Mouse (Mus musculus) midbrain, embryonic 12.5 days (tissue): ENCODE data around the gene 4632433K11Rik. TPM values are rescaled to one million over a fixed set of nuclear protein-coding genes. Genes with fewer than 3 reads are reported as not detected.
"Not testable (repeated sequence)": the region's sequence is repeated elsewhere in the genome, so short reads cannot be mapped to it uniquely, and the experiment has no call there.

Experiments
- ATAC-seq: fragments of 200-750 bp; cut with Nextera tagmentation; 2 replicates; pipeline ENCODE4 v1.8.0; 2017; ENCODE audit warnings: low read depth, moderate TSS enrichment, moderate library complexity; ENCODE audit not compliant: low FRiP score
- H3K27ac ChIP-seq: fragments of 300-500 bp; sonication (generic); replicated peaks from 2 replicates; pipeline ENCODE4 v1.5.1; 2016; ENCODE audit warnings: mild to moderate bottlenecking
- H3K27me3 ChIP-seq: fragments of 300-500 bp; sonication (generic); 2 replicates; pipeline ENCODE4 v1.6.1; 2016; ENCODE audit warnings: mild to moderate bottlenecking
- H3K36me3 ChIP-seq: fragments of 300-500 bp; sonication (generic); 2 replicates; pipeline ENCODE4 v1.6.1; 2016
- H3K4me1 ChIP-seq: fragments of 300-500 bp; sonication (generic); 2 replicates; pipeline ENCODE4 v1.6.1; 2016
- H3K4me2 ChIP-seq: fragments of 300-500 bp; sonication (generic); replicated peaks from 2 replicates; pipeline ENCODE4 v1.6.1; 2016; ENCODE audit warnings: mild to moderate bottlenecking, moderate library complexity
- H3K4me3 ChIP-seq: fragments of 300-500 bp; sonication (generic); 2 replicates; pipeline ENCODE4 v1.5.1; 2016; ENCODE audit warnings: mild to moderate bottlenecking
- H3K9ac ChIP-seq: fragments of 300-500 bp; sonication (generic); replicated peaks from 2 replicates; pipeline ENCODE4 v1.6.1; 2016; ENCODE audit warnings: mild to moderate bottlenecking, moderate library complexity
- H3K9me3 ChIP-seq: fragments of 300-500 bp; sonication (generic); 2 replicates; pipeline ENCODE4 v1.6.1; 2016; ENCODE audit warnings: mild to moderate bottlenecking
- WGBS: fragments of 180-500 bp; shearing (Covaris S2); methylation state at CpG from one replicate; pipeline ENCODE4 v1.1.7; 2016; 5-methylcytosine and 5-hydroxymethylcytosine counted together
- polyA plus RNA-seq: library from polyadenylated mRNA; unstranded; fragments of >200 nt; fragmentation: Nextera tagmentation; extraction: Ambion mirVana; gene quantifications from 2 replicates; pipeline ENCODE4 v1.2.1, GENCODE M21; 2016

4632433K11Rik gene
- polyA plus RNA-seq, 1 experiment from 2014 or later: not detected

DNA sequence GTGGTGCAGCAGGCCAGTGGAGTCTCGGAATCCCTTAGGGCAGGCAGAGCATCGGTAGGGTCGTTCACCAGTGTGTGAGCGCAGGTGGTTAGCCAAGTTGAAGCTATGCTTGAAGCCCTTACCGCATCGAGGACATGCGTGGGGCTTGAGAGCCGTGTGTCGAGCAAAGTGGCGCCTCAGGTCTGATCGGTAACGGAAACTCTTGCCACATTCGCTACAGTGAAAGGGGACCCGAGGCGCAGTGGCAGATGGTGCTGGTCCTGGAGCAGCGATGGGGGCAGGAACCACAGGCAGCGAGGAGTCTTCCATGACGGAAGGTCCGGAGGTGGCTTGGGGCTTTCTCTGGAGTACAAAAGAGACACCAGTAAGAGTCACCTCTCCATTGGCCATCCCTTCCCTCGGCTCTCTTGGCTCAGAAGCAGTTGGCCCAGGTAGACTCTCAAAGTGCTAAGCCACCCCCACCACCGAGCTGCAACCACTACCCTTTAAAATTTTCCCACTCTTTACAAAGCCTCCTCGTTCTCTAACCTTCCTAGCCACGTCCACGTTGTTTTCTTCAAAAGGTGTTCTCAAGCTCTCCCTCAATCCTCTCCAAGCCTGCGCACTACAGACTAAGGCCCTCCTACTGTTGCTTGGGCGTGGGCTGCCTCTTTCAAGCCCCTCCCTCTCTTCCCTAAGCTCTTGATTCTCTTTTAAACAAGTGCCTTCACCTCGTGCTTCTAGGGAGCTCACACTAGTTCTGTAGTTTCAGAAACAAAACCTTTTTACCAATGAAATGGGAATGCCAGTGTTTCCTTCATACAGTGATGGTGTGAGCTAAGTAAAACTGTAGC is 21.0 kb upstream of the 4632433K11Rik start:
- Histone ChIP-seq H3K9me3 (no peaks in the 10 kb centered on the region), H3K9ac (no peak overlapping the region), H3K36me3 (peaks cover 54% of the 10 kb centered on the region), H3K27ac (no peak overlapping the region), H3K4me1 (peaks cover 10% of the 10 kb centered on the region), H3K27me3 (no peaks in the 10 kb centered on the region), H3K4me2 (peak overlapping the region; percentile 55; the same call in 1 of the 2 replicates), H3K4me3 (no peak overlapping the region)
- WGBS: 90% methylated on average over 27 of the region's 27 CpGs
- no peak for ATAC-seq

GRCm38 (mm10) chr7:5014251-5015117 is 19.4 kb upstream of the 4632433K11Rik start, which contains the start of the genes Zfp524 and Fiz1:
Gene Zfp524 (plus strand): TSS chr7:5014415.
Gene Fiz1 (minus strand): TSS chr7:5014697.
- under 1% methylated on average over 38 of the region's 42 CpGs for WGBS
- H3K36me3 ChIP-seq: peaks cover 38% of the 10 kb centered on the region
- peaks cover 10% of the 10 kb centered on the region for H3K4me1 ChIP-seq
- peak; percentile 82 for ATAC-seq
- no peaks in the 10 kb centered on the region for H3K27me3 ChIP-seq
- no peaks in the 10 kb centered on the region for H3K9me3 ChIP-seq
- peak within 1 kb of the TSS; percentile 96 for H3K27ac ChIP-seq
- peak within 1 kb of the TSS; percentile 88 for H3K9ac ChIP-seq
- peak within 1 kb of the TSS; percentile 72 for H3K4me3 ChIP-seq
- H3K4me2 ChIP-seq: peak within 1 kb of the TSS; percentile 55

- peaks cover 29% of the 10 kb centered on the region for H3K36me3 ChIP-seq
- peaks cover 12% of the 10 kb centered on the region for H3K4me1 ChIP-seq
- H3K9ac ChIP-seq: peak within 1 kb of the TSS; percentile 88
- no peaks in the 10 kb centered on the region for H3K9me3 ChIP-seq
- H3K27ac ChIP-seq: peak within 1 kb of the TSS; percentile 96
- peak; percentile 80 for ATAC-seq
- no peaks in the 10 kb centered on the region for H3K27me3 ChIP-seq
- H3K4me3 ChIP-seq: peak within 1 kb of the TSS; percentile 72
- WGBS: under 1% methylated on average over 50 of the region's 76 CpGs
- peak within 1 kb of the TSS; percentile 55 for H3K4me2 ChIP-seq
Measured at GRCm38 (mm10) chr7:5015118-5016001, 18.6 kb upstream of the 4632433K11Rik start, which contains the start of gene Gm44973. Gene Gm44973 (plus strand): TSS chr7:5015496.

- H3K9ac ChIP-seq: peak overlapping the region; percentile 88; the same call in 1 of the 2 replicates
- H3K4me3 ChIP-seq: peak overlapping the region; percentile 72
- H3K4me2 ChIP-seq: peak overlapping the region; percentile 55
- H3K9me3 ChIP-seq: no peaks in the 10 kb centered on the region
- peak overlapping the region; percentile 96 for H3K27ac ChIP-seq
- no peak for ATAC-seq
- 69% methylated on average over 3 of the region's 3 CpGs for WGBS
- peaks cover 15% of the 10 kb centered on the region for H3K4me1 ChIP-seq
- no peaks in the 10 kb centered on the region for H3K27me3 ChIP-seq
- peaks cover 22% of the 10 kb centered on the region for H3K36me3 ChIP-seq
Measured at GRCm38 (mm10) chr7:5016057-5016456, 17.9 kb upstream of the 4632433K11Rik start.

DNA sequence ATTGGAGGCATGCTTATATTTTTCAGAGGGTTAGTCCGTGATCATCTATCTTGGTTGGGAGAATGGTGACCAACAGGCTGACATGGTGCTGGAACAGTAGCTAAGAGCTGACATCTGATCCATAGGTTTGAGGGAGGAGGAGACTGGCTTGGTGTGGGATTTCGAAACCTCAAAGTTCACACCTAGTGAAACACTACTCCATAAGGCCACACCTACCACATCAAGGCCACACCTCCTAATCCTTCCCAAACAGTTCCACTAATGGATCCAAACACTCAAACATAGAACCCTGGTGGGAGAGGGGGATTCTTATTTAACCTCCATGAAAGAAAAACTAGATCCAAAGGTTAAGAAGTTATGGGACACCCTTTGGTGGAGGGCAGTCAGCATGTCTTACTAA is 17.0 kb upstream of the 4632433K11Rik start:
- Histone ChIP-seq H3K4me1 (peaks cover 24% of the 10 kb centered on the region), H3K27ac (no peak overlapping the region), H3K4me3 (no peak overlapping the region), H3K36me3 (peaks cover 15% of the 10 kb centered on the region), H3K4me2 (no peak overlapping the region), H3K27me3 (no peaks in the 10 kb centered on the region), H3K9me3 (no peaks in the 10 kb centered on the region), H3K9ac (no peak overlapping the region)
- no peak for ATAC-seq
- 94% methylated on average over 2 of the region's 2 CpGs for WGBS

DNA sequence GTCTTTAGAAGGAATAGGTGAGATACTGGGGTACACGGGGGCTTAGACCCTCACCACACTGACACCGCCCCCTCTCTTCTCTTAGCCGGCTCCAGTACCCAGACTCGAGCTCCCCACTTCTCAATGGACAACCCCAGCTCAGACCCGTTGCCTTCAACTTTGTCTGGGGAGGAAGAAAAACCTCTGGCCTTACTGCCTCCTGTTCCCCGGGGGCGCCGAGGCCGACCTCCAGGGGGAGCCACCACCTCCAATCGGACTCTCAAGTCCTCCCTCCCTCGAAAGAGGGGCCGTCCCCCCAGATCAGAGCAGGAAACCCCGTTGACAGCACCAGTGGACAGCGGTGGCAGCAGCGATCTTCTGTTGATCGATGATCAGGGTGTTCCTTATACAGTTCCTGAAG is 16.6 kb upstream of the 4632433K11Rik start:
- Histone ChIP-seq H3K9ac (no peak overlapping the region), H3K4me2 (no peak overlapping the region), H3K36me3 (peaks cover 15% of the 10 kb centered on the region), H3K27ac (no peak overlapping the region), H3K4me3 (no peak overlapping the region), H3K4me1 (peaks cover 28% of the 10 kb centered on the region), H3K9me3 (no peaks in the 10 kb centered on the region), H3K27me3 (no peaks in the 10 kb centered on the region)
- WGBS: 92% methylated on average over 16 of the region's 16 CpGs
- ATAC-seq: no peak

GRCm38 (mm10) chr7:5017931-5018330 is 16.0 kb upstream of the 4632433K11Rik start:
- Histone ChIP-seq H3K9me3 (no peaks in the 10 kb centered on the region), H3K4me3 (no peak overlapping the region), H3K27ac (no peak overlapping the region), H3K36me3 (peaks cover 15% of the 10 kb centered on the region), H3K9ac (no peak overlapping the region), H3K27me3 (no peaks in the 10 kb centered on the region), H3K4me2 (no peak overlapping the region), H3K4me1 (peaks cover 28% of the 10 kb centered on the region)
- 97% methylated on average over 21 of the region's 21 CpGs for WGBS
- ATAC-seq: no peak

GRCm38 (mm10) chr7:5019576-5019975 is 14.3 kb upstream of the 4632433K11Rik start:
- not testable (repeated sequence) for H3K9ac ChIP-seq, ATAC-seq, H3K27me3 ChIP-seq, H3K9me3 ChIP-seq
- Histone ChIP-seq H3K4me2 (peak overlapping the region; percentile 86), H3K36me3 (peaks cover 31% of the 10 kb centered on the region), H3K4me3 (peak overlapping the region; percentile 93), H3K27ac (peak overlapping the region; percentile 94), H3K4me1 (peaks cover 23% of the 10 kb centered on the region)
- WGBS: 32% methylated on average over 8 of the region's 8 CpGs

GRCm38 (mm10) chr7:5020000-5020681 is 13.8 kb upstream of the 4632433K11Rik start, which contains the start of the genes Zfp865 and Ccdc106:
Gene Zfp865 (plus strand): TSS chr7:5020376.
Gene Ccdc106 (plus strand): TSS chr7:5020553.
- H3K9ac ChIP-seq: peak within 1 kb of the TSS; percentile 94
- H3K4me1 ChIP-seq: peaks cover 23% of the 10 kb centered on the region
- H3K27me3 ChIP-seq: no peaks in the 10 kb centered on the region
- peak; percentile 91 for ATAC-seq
- H3K9me3 ChIP-seq: no peaks in the 10 kb centered on the region
- H3K36me3 ChIP-seq: peaks cover 36% of the 10 kb centered on the region
- H3K4me2 ChIP-seq: peak within 1 kb of the TSS; percentile 86
- 1% methylated on average over 39 of the region's 49 CpGs for WGBS
- peak within 1 kb of the TSS; percentile 93 for H3K4me3 ChIP-seq
- H3K27ac ChIP-seq: peak within 1 kb of the TSS; percentile 94

- H3K4me1 ChIP-seq: peaks cover 23% of the 10 kb centered on the region
- peak overlapping the region; percentile 94 for H3K27ac ChIP-seq
- WGBS: 0% methylated on average over 11 of the region's 15 CpGs
- H3K4me2 ChIP-seq: peak overlapping the region; percentile 86
- H3K27me3 ChIP-seq: no peaks in the 10 kb centered on the region
- peak overlapping the region; percentile 93 for H3K4me3 ChIP-seq
- H3K9me3 ChIP-seq: no peaks in the 10 kb centered on the region
- 0 out of 2 replicates have a peak, but pooled peaks have one; percentile 1 for ATAC-seq
- peaks cover 36% of the 10 kb centered on the region for H3K36me3 ChIP-seq
- H3K9ac ChIP-seq: peak overlapping the region; percentile 94
Measured at GRCm38 (mm10) chr7:5020685-5021084, 13.2 kb upstream of the 4632433K11Rik start.
